Mouse (Mus musculus) neural tube, embryonic 14.5 days (tissue): ENCODE data around the gene Spsb4. TPM values are rescaled to one million over a fixed set of nuclear protein-coding genes. Genes with fewer than 3 reads are reported as not detected.

Experiments
- ATAC-seq: fragments of 200-750 bp; cut with Nextera tagmentation; 2 replicates; pipeline ENCODE4 v1.8.0; 2017; ENCODE audit warnings: low read depth, mild to moderate bottlenecking, moderate TSS enrichment, moderate library complexity
- H3K27ac ChIP-seq: fragments of 300-500 bp; sonication (generic); 2 replicates; pipeline ENCODE4 v1.5.1; 2014; ENCODE audit warnings: low read depth, mild to moderate bottlenecking, control low read depth, low read length, moderate library complexity, mixed read lengths
- H3K27me3 ChIP-seq: fragments of 300-500 bp; sonication (generic); 2 replicates; pipeline ENCODE4 v1.6.1; 2014; ENCODE audit warnings: low read length; ENCODE audit not compliant: control insufficient read depth, insufficient read depth
- H3K36me3 ChIP-seq: fragments of 300-500 bp; sonication (generic); 2 replicates; pipeline ENCODE4 v1.6.1; 2014; ENCODE audit warnings: low read length, mixed read lengths; ENCODE audit not compliant: control insufficient read depth, insufficient read depth
- H3K4me1 ChIP-seq: fragments of 300-500 bp; sonication (generic); 2 replicates; pipeline ENCODE4 v1.6.1; 2014; ENCODE audit warnings: low read length; ENCODE audit not compliant: control insufficient read depth, insufficient read depth
- H3K4me2 ChIP-seq: fragments of 300-500 bp; sonication (generic); 2 replicates; pipeline ENCODE4 v1.6.1; 2014; ENCODE audit warnings: mild to moderate bottlenecking, low read depth, low read length, control low read depth
- H3K4me3 ChIP-seq: fragments of 300-500 bp; sonication (generic); 2 replicates; pipeline ENCODE4 v1.5.1; 2014; ENCODE audit warnings: low read depth, low read length, control low read depth, mixed read lengths
- H3K9ac ChIP-seq: fragments of 300-500 bp; sonication (generic); replicated peaks from 2 replicates; pipeline ENCODE4 v1.6.1; 2014; ENCODE audit warnings: low read depth, mild to moderate bottlenecking, control low read depth, low read length, mixed read lengths
- H3K9me3 ChIP-seq: fragments of 300-500 bp; sonication (generic); 2 replicates; pipeline ENCODE4 v1.6.1; 2016; ENCODE audit warnings: low read length; ENCODE audit not compliant: control insufficient read depth
- WGBS: fragments of 180-500 bp; shearing (Covaris S2); extraction: QIAGEN DNeasy Blood & Tissue Kit; methylation state at CpG from one replicate; pipeline ENCODE4 v1.1.7; 2014; 5-methylcytosine and 5-hydroxymethylcytosine counted together
- polyA plus RNA-seq: library from polyadenylated mRNA; unstranded; fragments of >200 nt; fragmentation: Nextera tagmentation; extraction: Ambion mirVana; gene quantifications from 2 replicates; pipeline ENCODE4 v1.2.1, GENCODE M21; 2014

Gene Spsb4
- polyA plus RNA-seq, 1 experiment from 2014 or later = 22.9 TPM

- H3K4me3 ChIP-seq = no peak overlapping the region
- no peak overlapping the region for H3K27ac ChIP-seq
- H3K27me3 ChIP-seq = no peaks in the 10 kb centered on the region
- no peak for ATAC-seq
- no peak overlapping the region for H3K4me2 ChIP-seq
- no peak overlapping the region for H3K9ac ChIP-seq
- WGBS = 57% methylated on average over 5 of the region's 5 CpGs
- H3K9me3 ChIP-seq = no peaks in the 10 kb centered on the region
- H3K36me3 ChIP-seq = no peaks in the 10 kb centered on the region
- H3K4me1 ChIP-seq = peaks cover 21% of the 10 kb centered on the region
Observed at GRCm38 (mm10) chr9:96893582-96893981, 125.1 kb downstream of the Spsb4 start.

Other genes with a start within 250 kb of the Spsb4 start
- gene Pxylp1, start 126.2 kb downstream of the Spsb4 start, polyA plus RNA-seq = 29.5 and 30.3 TPM in 2 replicates
- 120 and 127 TPM in 2 replicates for gene Slc25a36, start 92.3 kb upstream of the Spsb4 start, polyA plus RNA-seq